In genomic region chr5:92434571-92434985, GRCm38 (mm10) we compare ENCODE assay signal across 8 mouse cellular contexts. TPM values are rescaled to one million over a fixed set of nuclear protein-coding genes. Genes with fewer than 3 reads are reported as not detected.
DNase-seq lines count a peak whose midpoint lies in the region; ATAC-seq and TF ChIP-seq lines count a peak whose summit lies in the region.

No protein-coding gene starts in this region.

- H3K79me2 ChIP-seq in liver, adult 2 months (ENCODE audit: control insufficient read depth, insufficient read depth, low read length): peaks cover 9% of the 10 kb centered on the region; the same call in 1 of the 2 replicates

- H3K4me1 ChIP-seq in forebrain, embryonic 13.5 days: peaks cover 24% of the 10 kb centered on the region
- H3K4me1 ChIP-seq in liver, adult 2 months (ENCODE audit: control insufficient read depth, insufficient read depth, low read length): peaks cover 4% of the 10 kb centered on the region; the same call in 1 of the 2 replicates
- H3K4me1 ChIP-seq in olfactory bulb, adult 2 months (ENCODE audit: control insufficient read depth, insufficient read depth, low read length): no peaks in the 10 kb centered on the region

- H3K9ac ChIP-seq in forebrain, embryonic 13.5 days: peak overlapping the region; percentile 85
- H3K9ac ChIP-seq in liver, adult 2 months (ENCODE audit: low read depth, low read length): peak overlapping the region; percentile 72

- 0% methylated on average over 19 of the region's 39 CpGs for WGBS in forebrain, embryonic 13.5 days
- 0% methylated on average over 26 of the region's 39 CpGs for WGBS in liver, adult 2 months
- WGBS in olfactory bulb, adult 2 months: under 1% methylated on average over 39 of the region's 39 CpGs

- no peak for DNase-seq in layer of hippocampus, adult 2 months (ENCODE audit: low spot score in 2 of 2)
- no peak for DNase-seq in layer of hippocampus, adult 18-20 months (ENCODE audit: low spot score in 2 of 2)
- DNase-seq in liver, adult 2 months (ENCODE audit: extremely low read depth, low read depth, low spot score): peak; percentile 40
- no peak for DNase-seq in urinary bladder, postnatal 10 days (ENCODE audit: low spot score)
- DNase-seq in layer of hippocampus, postnatal 36 days: no peak

- H3K36me3 ChIP-seq in forebrain, embryonic 13.5 days (ENCODE audit: poor library complexity, severe bottlenecking): 0 out of 2 replicates have a peak, but pooled peaks cover 4% of the 10 kb centered on the region
- H3K36me3 ChIP-seq in liver, adult 2 months (ENCODE audit: control insufficient read depth, insufficient read depth, low read length): peaks cover 5% of the 10 kb centered on the region

- peak overlapping the region; percentile 71 for H3K4me2 ChIP-seq in forebrain, embryonic 13.5 days

- peak; percentile 15 for ATAC-seq in activated CD4-positive, CD25-positive, alpha-beta regulatory T cell, adult 4 months
- ATAC-seq in forebrain, embryonic 13.5 days: peak; percentile 65

- no peak for TF ChIP-seq CTCF in layer of hippocampus, adult 2 months (conservative IDR thresholded peaks at IDR 0.05)
- no peak for TF ChIP-seq CTCF in liver, adult 2 months (IDR thresholded peaks at IDR 0.05; ENCODE audit: low read depth, low read length)
- no peak for TF ChIP-seq CTCF in olfactory bulb, adult 2 months (IDR thresholded peaks at IDR 0.05; ENCODE audit: insufficient read depth, low read depth, low read length)

- peak overlapping the region; percentile 93 for H3K27ac ChIP-seq in layer of hippocampus, adult 2 months
- H3K27ac ChIP-seq in forebrain, embryonic 13.5 days: peak overlapping the region; percentile 72
- H3K27ac ChIP-seq in liver, adult 2 months (replicated peaks; ENCODE audit: insufficient read depth, low read depth, low read length): peak overlapping the region; percentile 77
- H3K27ac ChIP-seq in olfactory bulb, adult 2 months (ENCODE audit: insufficient read depth, low read depth, low read length): no peak overlapping the region

- H3K27me3 ChIP-seq in forebrain, embryonic 13.5 days: no peaks in the 10 kb centered on the region
- H3K27me3 ChIP-seq in liver, adult 2 months (ENCODE audit: control insufficient read depth, insufficient read depth, low read length): no peaks in the 10 kb centered on the region

- H3K9me3 ChIP-seq in forebrain, embryonic 13.5 days (replicated peaks): no peaks in the 10 kb centered on the region

- H3K4me3 ChIP-seq in layer of hippocampus, adult 2 months: peak overlapping the region; percentile 88
- peak overlapping the region; percentile 80 for H3K4me3 ChIP-seq in forebrain, embryonic 13.5 days
- H3K4me3 ChIP-seq in liver, adult 2 months (ENCODE audit: insufficient read depth, low read depth, low read length): peak overlapping the region; percentile 71
- H3K4me3 ChIP-seq in olfactory bulb, adult 2 months (ENCODE audit: insufficient read depth, low read depth, low read length): peak overlapping the region; percentile 78

- no peak for TF ChIP-seq POLR2A in liver, adult 2 months (IDR thresholded peaks at IDR 0.05; ENCODE audit: extremely low read depth, insufficient read depth, low read length)
- no peak for TF ChIP-seq POLR2A in olfactory bulb, adult 2 months (IDR thresholded peaks at IDR 0.05; ENCODE audit: insufficient read depth, low read depth, low read length)

RNA-seq across cellular contexts. Expression of gene Nup54, which starts 0.4 kb away (rescaled TPM):
- 10 to 100 TPM; 32.1 to 32.2 TPM for total RNA-seq in layer of hippocampus, adult 2 months (2021)
- total RNA-seq in layer of hippocampus, adult 18-20 months (2021): 10 to 100 TPM; 29.6 to 32.0 TPM
- 10 to 100 TPM; 34.5 to 40.6 TPM for polyA plus RNA-seq in activated CD4-positive, CD25-positive, alpha-beta regulatory T cell, adult 4 months (2017; shearing (Covaris generic))
- 56.1 and 62.2 TPM in 2 replicates for polyA plus RNA-seq in forebrain, embryonic 13.5 days (2015; fragmentation: Nextera tagmentation; extraction: Ambion mirVana)
- 20.0 and 21.9 TPM in 2 replicates for total RNA-seq in liver, adult 2 months (2014; rRNA removed)
- 13.4 and 13.7 TPM in 2 replicates for polyA plus RNA-seq in liver, adult 2 months (2012; rRNA removed)
- not detected in 2 replicates for polyA plus RNA-seq in olfactory bulb, adult 2 months (2012; ENCODE audit: insufficient read depth, insufficient read length, low replicate concordance, missing spikeins)
- 10 to 100 TPM; 31.3 to 34.4 TPM for total RNA-seq in layer of hippocampus, postnatal 36 days (2021)
